Mouse (Mus musculus) neural tube, embryonic 13.5 days (tissue): ENCODE data around the gene Tas2r137. TPM values are rescaled to one million over a fixed set of nuclear protein-coding genes. Genes with fewer than 3 reads are reported as not detected.

Experiments used
- ATAC-seq: fragments of 200-750 bp; cut with Nextera tagmentation; 2 replicates; pipeline ENCODE4 v1.8.0; 2017; ENCODE audit warnings: low read depth, mild to moderate bottlenecking, moderate TSS enrichment, moderate library complexity
- H3K27ac ChIP-seq: fragments of 300-500 bp; sonication (generic); replicated peaks from 2 replicates; pipeline ENCODE4 v1.5.1; 2015; ENCODE audit warnings: moderate library complexity, mild to moderate bottlenecking, inconsistent platforms
- H3K27me3 ChIP-seq: fragments of 300-500 bp; sonication (generic); 2 replicates; pipeline ENCODE4 v1.6.1; 2015; ENCODE audit warnings: mild to moderate bottlenecking, inconsistent platforms
- H3K36me3 ChIP-seq: fragments of 300-500 bp; sonication (generic); 2 replicates; pipeline ENCODE4 v1.6.1; 2015; ENCODE audit warnings: mild to moderate bottlenecking, inconsistent platforms
- H3K4me1 ChIP-seq: fragments of 300-500 bp; sonication (generic); replicated peaks from 2 replicates; pipeline ENCODE4 v1.6.1; 2015; ENCODE audit warnings: inconsistent platforms
- H3K4me2 ChIP-seq: fragments of 300-500 bp; sonication (generic); 2 replicates; pipeline ENCODE4 v1.6.1; 2015; ENCODE audit warnings: inconsistent platforms, mild to moderate bottlenecking, moderate library complexity
- H3K4me3 ChIP-seq: fragments of 300-500 bp; sonication (generic); 2 replicates; pipeline ENCODE4 v1.5.1; 2015; ENCODE audit warnings: mild to moderate bottlenecking, inconsistent platforms
- H3K9ac ChIP-seq: fragments of 300-500 bp; sonication (generic); 2 replicates; pipeline ENCODE4 v1.6.1; 2015; ENCODE audit warnings: moderate library complexity, mild to moderate bottlenecking, inconsistent platforms
- H3K9me3 ChIP-seq: fragments of 300-500 bp; sonication (generic); 2 replicates; pipeline ENCODE4 v1.6.1; 2016; ENCODE audit warnings: inconsistent platforms
- WGBS: fragments of 180-500 bp; shearing (Covaris S2); methylation state at CpG from one replicate; pipeline ENCODE4 v1.1.7; 2015; 5-methylcytosine and 5-hydroxymethylcytosine counted together
- polyA plus RNA-seq: library from polyadenylated mRNA; unstranded; fragments of >200 nt; fragmentation: Nextera tagmentation; extraction: Ambion mirVana; gene quantifications from 2 replicates; pipeline ENCODE4 v1.2.1, GENCODE M21; 2015

Tas2r137 gene
- 0.18 TPM in 1 of 2 replicates, not detected in the other for polyA plus RNA-seq

GRCm38 (mm10) chr6:40490933-40491332 lies at the start of gene Tas2r137:
TSS of gene Tas2r137 (plus strand) at chr6:40491233.
- Histone ChIP-seq H3K36me3 (0 out of 2 replicates have a peak, but pooled peaks cover 2% of the 10 kb centered on the region), H3K4me1 (no peaks in the 10 kb centered on the region), H3K9me3 (no peaks in the 10 kb centered on the region), H3K27ac (no peak within 1 kb of the TSS), H3K9ac (no peak within 1 kb of the TSS), H3K27me3 (no peaks in the 10 kb centered on the region), H3K4me2 (no peak within 1 kb of the TSS), H3K4me3 (no peak within 1 kb of the TSS)
- no peak for ATAC-seq

GRCm38 (mm10) chr6:40441276-40441675 lies 49.8 kb upstream of the Tas2r137 start:
- Histone ChIP-seq H3K27me3 (no peaks in the 10 kb centered on the region; the same call in 1 of the 2 replicates), H3K9ac (no peak overlapping the region), H3K4me3 (no peak overlapping the region), H3K36me3 (no peaks in the 10 kb centered on the region), H3K4me2 (no peak overlapping the region), H3K27ac (no peak overlapping the region), H3K4me1 (peaks cover 7% of the 10 kb centered on the region; the same call in 1 of the 2 replicates), H3K9me3 (no peaks in the 10 kb centered on the region)
- no peak for ATAC-seq
- 67% methylated on average over 3 of the region's 3 CpGs for WGBS

GRCm38 (mm10) chr6:40441755-40442154 lies 49.3 kb upstream of the Tas2r137 start:
- Histone ChIP-seq H3K36me3 (no peaks in the 10 kb centered on the region), H3K9ac (no peak overlapping the region), H3K4me1 (0 out of 2 replicates have a peak, but pooled peaks cover 3% of the 10 kb centered on the region), H3K27me3 (no peaks in the 10 kb centered on the region; the same call in 1 of the 2 replicates), H3K4me2 (no peak overlapping the region), H3K9me3 (no peaks in the 10 kb centered on the region), H3K4me3 (no peak overlapping the region), H3K27ac (no peak overlapping the region)
- ATAC-seq = no peak
- WGBS = 54% methylated on average over 3 of the region's 3 CpGs

- H3K4me1 ChIP-seq = no peaks in the 10 kb centered on the region
- H3K27ac ChIP-seq = no peak overlapping the region
- H3K36me3 ChIP-seq = no peaks in the 10 kb centered on the region
- H3K9ac ChIP-seq = no peak overlapping the region
- no peak overlapping the region for H3K4me2 ChIP-seq
- 34% methylated on average over 10 of the region's 10 CpGs for WGBS
- no peak; the same call in 1 of the 2 replicates for ATAC-seq
- no peaks in the 10 kb centered on the region for H3K9me3 ChIP-seq
- H3K27me3 ChIP-seq = no peaks in the 10 kb centered on the region; the same call in 1 of the 2 replicates
- H3K4me3 ChIP-seq = no peak overlapping the region
Measured at GRCm38 (mm10) chr6:40443281-40443928, 47.6 kb upstream of the Tas2r137 start.

- no peaks in the 10 kb centered on the region for H3K9me3 ChIP-seq
- no peak overlapping the region for H3K4me3 ChIP-seq
- no peak overlapping the region for H3K9ac ChIP-seq
- no peak for ATAC-seq
- H3K4me2 ChIP-seq = no peak overlapping the region
- H3K27ac ChIP-seq = no peak overlapping the region
- H3K4me1 ChIP-seq = no peaks in the 10 kb centered on the region
- no peaks in the 10 kb centered on the region; the same call in 1 of the 2 replicates for H3K27me3 ChIP-seq
- H3K36me3 ChIP-seq = no peaks in the 10 kb centered on the region
Measured at GRCm38 (mm10) chr6:40448626-40449025, 42.4 kb upstream of the Tas2r137 start.

GRCm38 (mm10) chr6:40454436-40455041 lies 36.5 kb upstream of the Tas2r137 start:
- Histone ChIP-seq H3K4me1 (no peaks in the 10 kb centered on the region), H3K36me3 (no peaks in the 10 kb centered on the region), H3K4me2 (no peak overlapping the region), H3K4me3 (no peak overlapping the region), H3K9ac (no peak overlapping the region), H3K9me3 (no peaks in the 10 kb centered on the region), H3K27me3 (no peaks in the 10 kb centered on the region), H3K27ac (no peak overlapping the region)
- ATAC-seq = no peak
- WGBS = 23% methylated on average over 7 of the region's 7 CpGs

GRCm38 (mm10) chr6:40465710-40466109 lies 25.3 kb upstream of the Tas2r137 start:
- Histone ChIP-seq H3K36me3 (no peaks in the 10 kb centered on the region), H3K4me2 (no peak overlapping the region), H3K9ac (no peak overlapping the region), H3K4me1 (no peaks in the 10 kb centered on the region; the same call in 1 of the 2 replicates), H3K4me3 (no peak overlapping the region), H3K27ac (no peak overlapping the region), H3K9me3 (no peaks in the 10 kb centered on the region), H3K27me3 (peaks cover 15% of the 10 kb centered on the region; the same call in 1 of the 2 replicates)
- 49% methylated on average over 6 of the region's 6 CpGs for WGBS
- no peak for ATAC-seq

- ATAC-seq = peak; percentile 96
- peak within 1 kb of the TSS; percentile 93 for H3K27ac ChIP-seq
Measured at GRCm38 (mm10) chr6:40470916-40471719, 19.9 kb upstream of the Tas2r137 start, which contains the start of gene Ssbp1. TSS of gene Ssbp1 (plus strand) at chr6:40471352.

GRCm38 (mm10) chr6:40471720-40472010 lies 19.4 kb upstream of the Tas2r137 start:
- peaks cover 31% of the 10 kb centered on the region for H3K36me3 ChIP-seq
- H3K9me3 ChIP-seq = no peaks in the 10 kb centered on the region
- H3K4me3 ChIP-seq = peak overlapping the region; percentile 68
- H3K27me3 ChIP-seq = peaks cover 15% of the 10 kb centered on the region; the same call in 1 of the 2 replicates
- H3K9ac ChIP-seq = peak overlapping the region; percentile 85
- peak overlapping the region; percentile 93 for H3K27ac ChIP-seq
- H3K4me1 ChIP-seq = peaks cover 22% of the 10 kb centered on the region
- ATAC-seq = 0 out of 2 replicates have a peak, but pooled peaks have one; percentile 26
- WGBS = under 1% methylated on average over 7 of the region's 7 CpGs
- H3K4me2 ChIP-seq = peak overlapping the region; percentile 77

More at GRCm38 (mm10) chr6:40470916-40471719, 19.9 kb upstream of the Tas2r137 start, which contains the start of gene Ssbp1:
- H3K4me3 ChIP-seq = peak within 1 kb of the TSS; percentile 68
- peaks cover 27% of the 10 kb centered on the region for H3K36me3 ChIP-seq
- H3K27me3 ChIP-seq = peaks cover 15% of the 10 kb centered on the region; the same call in 1 of the 2 replicates
- H3K4me2 ChIP-seq = peak within 1 kb of the TSS; percentile 77
- under 1% methylated on average over 54 of the region's 54 CpGs for WGBS
- peaks cover 22% of the 10 kb centered on the region for H3K4me1 ChIP-seq
- peak within 1 kb of the TSS; percentile 85 for H3K9ac ChIP-seq
- no peaks in the 10 kb centered on the region for H3K9me3 ChIP-seq

GRCm38 (mm10) chr6:40476132-40476531 lies 14.9 kb upstream of the Tas2r137 start:
- no peaks in the 10 kb centered on the region for H3K27me3 ChIP-seq
- 92% methylated on average over 4 of the region's 4 CpGs for WGBS
- H3K4me1 ChIP-seq = peaks cover 22% of the 10 kb centered on the region
- no peak overlapping the region for H3K9ac ChIP-seq
- peaks cover 57% of the 10 kb centered on the region for H3K36me3 ChIP-seq
- no peak for ATAC-seq
- no peak overlapping the region for H3K27ac ChIP-seq
- no peaks in the 10 kb centered on the region for H3K9me3 ChIP-seq
- H3K4me3 ChIP-seq = no peak overlapping the region
- H3K4me2 ChIP-seq = no peak overlapping the region

GRCm38 (mm10) chr6:40479705-40480104 lies 11.3 kb upstream of the Tas2r137 start:
- Histone ChIP-seq H3K4me1 (no peaks in the 10 kb centered on the region), H3K4me2 (no peak overlapping the region), H3K4me3 (no peak overlapping the region), H3K27ac (no peak overlapping the region), H3K27me3 (no peaks in the 10 kb centered on the region), H3K9me3 (no peaks in the 10 kb centered on the region), H3K36me3 (peaks cover 73% of the 10 kb centered on the region), H3K9ac (no peak overlapping the region)
- WGBS = 88% methylated on average over 1 of the region's 1 CpGs
- ATAC-seq = no peak

- Histone ChIP-seq H3K27me3 (no peaks in the 10 kb centered on the region), H3K36me3 (peaks cover 64% of the 10 kb centered on the region), H3K9ac (no peak overlapping the region), H3K27ac (no peak overlapping the region), H3K9me3 (no peaks in the 10 kb centered on the region), H3K4me2 (no peak overlapping the region), H3K4me3 (no peak overlapping the region), H3K4me1 (no peaks in the 10 kb centered on the region)
- no peak for ATAC-seq
- WGBS = 92% methylated on average over 5 of the region's 5 CpGs
Measured at GRCm38 (mm10) chr6:40482318-40482717, 8.7 kb upstream of the Tas2r137 start.
